Mouse (Mus musculus): ENCODE results near the gene Pramel7. TPM values are rescaled to one million over a fixed set of nuclear protein-coding genes. Genes with fewer than 3 reads are reported as not detected.

Pramel7 gene
- polyA plus RNA-seq, 1 experiment from 2014 or later: not detected

- no peaks in the 10 kb centered on the region for H3K36me3 ChIP-seq (ENCODE audit: insufficient read depth, low read length)
- H3K9me3 ChIP-seq (replicated peaks; ENCODE audit: low read length): no peaks in the 10 kb centered on the region
- ATAC-seq (replicated peaks; ENCODE audit: low FRiP score, low read depth) (no peak), DNase-seq (ENCODE audit: low spot score) (no peak)
- no peaks in the 10 kb centered on the region for H3K4me1 ChIP-seq (replicated peaks; ENCODE audit: insufficient read depth, low read length)
- TF ChIP-seq CTCF (IDR thresholded peaks at IDR 0.05; ENCODE audit: low read depth): no peak
- no peak overlapping the region for H3K4me2 ChIP-seq (ENCODE audit: low read length)
- no peak overlapping the region for H3K27ac ChIP-seq
- H3K4me3 ChIP-seq (replicated peaks; ENCODE audit: low read depth, low read length): no peak overlapping the region
- H3K27me3 ChIP-seq (ENCODE audit: insufficient read depth, low read length): no peaks in the 10 kb centered on the region
- no peak overlapping the region for H3K9ac ChIP-seq (ENCODE audit: low read depth, low read length)
- 90% methylated on average over 4 of the region's 4 CpGs for WGBS
These were observed 35.1 kb downstream of the Pramel7 start for GRCm38 (mm10) chr2:87461769-87462168.

- Histone ChIP-seq H3K4me3 (replicated peaks; ENCODE audit: low read depth, low read length) (no peak within 1 kb of the TSS), H3K4me1 (replicated peaks; ENCODE audit: insufficient read depth, low read length) (no peaks in the 10 kb centered on the region), H3K9ac (ENCODE audit: low read depth, low read length) (no peak within 1 kb of the TSS), H3K36me3 (ENCODE audit: insufficient read depth, low read length) (no peaks in the 10 kb centered on the region), H3K9me3 (replicated peaks; ENCODE audit: low read length) (no peaks in the 10 kb centered on the region), H3K27ac (no peak within 1 kb of the TSS), H3K4me2 (ENCODE audit: low read length) (no peak within 1 kb of the TSS), H3K27me3 (ENCODE audit: insufficient read depth, low read length) (no peaks in the 10 kb centered on the region)
- no peak for ATAC-seq (replicated peaks; ENCODE audit: low FRiP score, low read depth)
- DNase-seq (ENCODE audit: low spot score): no peak
- no peak for TF ChIP-seq CTCF (IDR thresholded peaks at IDR 0.05; ENCODE audit: low read depth)
These were observed 43.2 kb downstream of the Pramel7 start, which contains the start of gene Olfr1126 for GRCm38 (mm10) chr2:87453662-87454061. Gene Olfr1126 (plus strand): TSS chr2:87453962.

Other genes starting within 250 kb of the Pramel7 start
- not detected in 2 replicates for gene Olfr1115, start 249.1 kb downstream of the Pramel7 start, polyA plus RNA-seq (2015; fragmentation: Nextera tagmentation; extraction: Ambion mirVana)
- not detected in 2 replicates for gene Olfr1116, start 229.6 kb downstream of the Pramel7 start, polyA plus RNA-seq (2015; fragmentation: Nextera tagmentation; extraction: Ambion mirVana)
- not detected in 2 replicates for gene Olfr1118, start 189.5 kb downstream of the Pramel7 start, polyA plus RNA-seq (2015; fragmentation: Nextera tagmentation; extraction: Ambion mirVana)
- gene Olfr1120, start 142.3 kb downstream of the Pramel7 start, polyA plus RNA-seq (2015; fragmentation: Nextera tagmentation; extraction: Ambion mirVana): not detected in 2 replicates
- not detected in 2 replicates for gene Olfr1121, start 127.2 kb downstream of the Pramel7 start, polyA plus RNA-seq (2015; fragmentation: Nextera tagmentation; extraction: Ambion mirVana)
- gene Olfr1122, start 111.2 kb downstream of the Pramel7 start, polyA plus RNA-seq (2015; fragmentation: Nextera tagmentation; extraction: Ambion mirVana): not detected in 2 replicates
- gene Olfr1123, start 80.5 kb downstream of the Pramel7 start, polyA plus RNA-seq (2015; fragmentation: Nextera tagmentation; extraction: Ambion mirVana): not detected in 2 replicates
- 0.05 TPM in 1 of 2 replicates, not detected in the other for gene Olfr1124, start 66.8 kb downstream of the Pramel7 start, polyA plus RNA-seq (2015; fragmentation: Nextera tagmentation; extraction: Ambion mirVana)
- not detected in 2 replicates for gene Olfr1126, start 43.1 kb downstream of the Pramel7 start, polyA plus RNA-seq (2015; fragmentation: Nextera tagmentation; extraction: Ambion mirVana)
- not detected in 2 replicates for gene Pramel6, start 9.5 kb upstream of the Pramel7 start, polyA plus RNA-seq (2015; fragmentation: Nextera tagmentation; extraction: Ambion mirVana)
- gene Olfr153, start 34.7 kb upstream of the Pramel7 start, polyA plus RNA-seq (2015; fragmentation: Nextera tagmentation; extraction: Ambion mirVana): not detected in 2 replicates
- gene Olfr1128, start 48.4 kb upstream of the Pramel7 start, polyA plus RNA-seq (2015; fragmentation: Nextera tagmentation; extraction: Ambion mirVana): not detected in 2 replicates
- gene Olfr1129, start 76.8 kb upstream of the Pramel7 start, polyA plus RNA-seq (2015; fragmentation: Nextera tagmentation; extraction: Ambion mirVana): not detected in 2 replicates
- not detected in 2 replicates for gene Olfr1130, start 109.1 kb upstream of the Pramel7 start, polyA plus RNA-seq (2015; fragmentation: Nextera tagmentation; extraction: Ambion mirVana)
- not detected in 2 replicates for gene Olfr1131, start 130.0 kb upstream of the Pramel7 start, polyA plus RNA-seq (2015; fragmentation: Nextera tagmentation; extraction: Ambion mirVana)
- not detected in 2 replicates for gene Olfr1132, start 140.4 kb upstream of the Pramel7 start, polyA plus RNA-seq (2015; fragmentation: Nextera tagmentation; extraction: Ambion mirVana)
- gene Olfr1133, start 150.3 kb upstream of the Pramel7 start, polyA plus RNA-seq (2015; fragmentation: Nextera tagmentation; extraction: Ambion mirVana): not detected in 2 replicates
- gene Olfr1134, start 161.4 kb upstream of the Pramel7 start, polyA plus RNA-seq (2015; fragmentation: Nextera tagmentation; extraction: Ambion mirVana): not detected in 2 replicates
- not detected in 2 replicates for gene Olfr1135, start 176.6 kb upstream of the Pramel7 start, polyA plus RNA-seq (2015; fragmentation: Nextera tagmentation; extraction: Ambion mirVana)
- not detected in 2 replicates for gene Olfr1136, start 196.9 kb upstream of the Pramel7 start, polyA plus RNA-seq (2015; fragmentation: Nextera tagmentation; extraction: Ambion mirVana)
- gene Olfr1137, start 216.1 kb upstream of the Pramel7 start, polyA plus RNA-seq (2015; fragmentation: Nextera tagmentation; extraction: Ambion mirVana): not detected in 2 replicates
- not detected in 2 replicates for gene Olfr1138, start 242.9 kb upstream of the Pramel7 start, polyA plus RNA-seq (2015; fragmentation: Nextera tagmentation; extraction: Ambion mirVana)
- not detected in 2 replicates for gene Olfr1140, start 246.7 kb upstream of the Pramel7 start, polyA plus RNA-seq (2015; fragmentation: Nextera tagmentation; extraction: Ambion mirVana)